Mouse (Mus musculus): Measurements from ENCODE around the gene Grik3.
A peak's percentile ranks its signal among the peaks of the same experiment; 100 is the strongest.

Grik3 gene

DNA sequence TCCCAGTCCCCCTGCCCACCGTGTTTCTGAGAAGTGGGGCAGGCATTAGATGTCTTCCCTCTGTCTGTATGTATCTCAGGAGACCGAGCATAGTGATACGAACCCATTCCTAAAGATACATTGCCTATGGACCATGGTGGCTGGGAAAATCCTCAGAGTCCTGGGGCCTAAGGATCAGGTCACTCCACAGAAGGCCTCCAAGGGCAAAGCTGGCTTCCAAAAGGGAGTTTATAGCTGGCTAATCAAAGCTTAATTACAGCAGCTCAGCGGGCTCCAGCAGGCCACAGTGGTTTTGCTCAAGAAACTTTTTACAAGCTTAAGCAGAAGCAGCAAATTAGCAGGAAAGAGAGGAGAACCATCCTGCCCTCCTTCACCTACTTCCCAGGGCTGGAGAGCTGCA is 237.1 kb downstream of the Grik3 start:
- no peak for DNase-seq (ENCODE audit: low spot score)

DNA sequence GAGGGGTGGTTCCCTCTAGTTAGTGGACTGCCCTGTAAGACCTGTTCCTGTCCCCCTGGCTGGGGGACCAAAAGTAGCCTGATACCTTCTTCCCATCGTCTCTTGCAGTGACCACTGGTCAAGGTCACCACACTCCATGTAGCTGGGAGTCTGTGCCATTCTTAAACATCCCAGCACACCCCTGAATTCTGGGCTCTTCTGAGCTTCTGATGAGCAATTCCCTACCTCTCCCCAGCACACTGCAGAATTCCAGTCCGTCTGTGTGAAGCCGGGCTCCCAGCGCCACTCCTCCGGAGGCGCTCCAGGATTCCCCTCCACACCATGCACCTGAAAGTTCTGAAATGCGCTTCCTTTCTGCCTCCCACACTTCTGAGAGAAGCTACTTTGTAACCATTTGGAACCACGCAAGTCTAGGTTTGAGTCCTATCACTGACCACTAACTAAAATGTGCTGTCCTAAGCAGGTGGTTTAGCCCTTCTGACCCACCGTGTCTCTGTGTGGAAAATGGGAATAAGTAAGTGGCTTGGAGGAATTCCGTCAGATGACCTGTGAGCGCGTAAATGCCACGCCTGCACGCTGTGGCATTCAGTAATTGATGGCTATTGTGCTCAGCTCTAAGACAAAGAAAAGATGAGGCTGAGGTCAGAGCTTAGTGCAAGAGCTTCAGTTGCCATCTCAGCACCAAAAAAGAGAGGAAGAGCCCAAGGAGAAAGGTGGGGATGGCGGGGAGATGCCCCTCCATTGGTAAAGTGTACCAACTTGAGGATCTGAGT is 237.8 kb downstream of the Grik3 start:
- peak; percentile 43 for DNase-seq (ENCODE audit: low spot score)

DNA sequence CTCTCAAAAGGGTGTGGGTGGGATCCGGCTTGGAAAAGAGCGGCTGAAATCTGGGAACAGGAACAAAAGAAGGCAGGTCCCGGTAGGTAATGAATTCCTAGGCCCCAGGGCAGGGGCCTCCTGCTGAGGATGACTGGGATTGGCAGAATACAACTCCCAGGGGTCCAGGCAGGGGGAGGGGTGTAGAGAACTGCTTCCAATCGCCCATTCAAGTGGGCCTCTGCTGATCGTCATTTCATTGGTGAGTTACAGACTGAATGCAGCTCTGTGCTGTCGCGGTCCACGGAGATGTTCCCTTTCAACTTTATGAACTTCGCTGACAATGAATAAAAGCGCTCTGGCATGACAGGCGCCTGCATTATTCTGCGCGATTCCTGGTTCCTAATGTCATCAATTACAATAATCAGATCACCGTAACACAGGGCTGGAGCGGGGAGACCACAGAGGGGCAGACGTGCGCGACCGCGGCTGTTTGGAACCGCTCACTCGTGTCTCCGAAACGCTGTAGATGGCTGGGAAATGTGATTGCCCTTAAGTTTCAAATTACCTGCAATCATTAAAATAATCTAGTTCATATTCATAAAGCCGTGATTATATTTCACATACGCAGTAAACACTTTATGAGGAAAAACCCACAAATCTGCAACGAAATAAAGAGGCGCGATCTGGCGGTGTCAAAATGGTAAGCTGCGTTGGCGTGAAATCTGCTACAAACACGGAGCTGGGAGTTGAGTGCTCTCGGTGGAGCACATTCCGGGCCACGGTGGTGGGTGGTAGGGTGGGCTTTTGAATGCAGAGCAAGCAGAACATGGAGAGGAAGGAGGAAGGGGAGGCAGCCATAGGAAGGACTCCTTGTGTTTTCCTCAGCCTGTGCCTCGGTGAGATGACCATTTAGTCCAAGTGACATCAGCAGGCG is 239.1 kb downstream of the Grik3 start:
- DNase-seq (ENCODE audit: low spot score): no peak

DNA sequence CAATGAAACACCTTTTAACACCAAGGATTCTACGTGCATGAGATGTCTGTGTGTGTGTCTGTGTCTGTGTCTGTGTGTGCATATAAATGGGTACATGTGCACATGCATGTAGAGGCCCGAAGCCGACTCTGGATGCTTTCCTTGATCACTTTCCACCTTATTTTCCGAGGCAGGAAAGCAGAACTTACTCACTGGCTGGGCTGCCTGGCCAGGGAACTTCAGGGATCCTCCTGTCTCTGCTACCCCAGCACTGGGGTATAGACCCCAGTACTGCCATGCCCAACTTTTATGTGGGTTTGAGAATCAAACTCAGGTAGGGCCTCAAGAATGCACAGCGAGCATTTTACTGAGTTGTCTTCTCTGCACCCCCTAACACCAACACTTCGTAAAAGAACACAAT is 240.3 kb downstream of the Grik3 start:
- no peak for DNase-seq (ENCODE audit: low spot score)

DNA sequence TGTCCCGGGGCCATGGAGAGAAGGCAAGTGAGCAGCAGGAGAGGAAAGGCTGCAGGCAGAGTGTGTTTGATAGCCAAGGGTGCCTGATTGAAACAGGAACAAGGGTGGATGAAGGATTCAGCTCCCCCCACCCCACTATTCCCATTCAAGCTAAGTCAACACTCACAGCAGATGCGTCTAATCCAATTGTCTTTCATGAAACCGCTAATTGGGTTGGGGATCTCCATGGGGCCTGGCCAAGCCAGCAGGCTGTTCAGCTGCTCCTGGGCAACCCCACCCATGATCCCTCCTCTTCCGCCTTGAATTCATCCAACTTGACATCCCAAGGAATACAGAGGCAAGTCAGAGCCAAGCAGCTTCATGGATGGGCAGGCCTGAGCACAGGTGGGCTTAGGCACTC is 246.3 kb downstream of the Grik3 start:
- no peak for DNase-seq (ENCODE audit: low spot score)

DNA sequence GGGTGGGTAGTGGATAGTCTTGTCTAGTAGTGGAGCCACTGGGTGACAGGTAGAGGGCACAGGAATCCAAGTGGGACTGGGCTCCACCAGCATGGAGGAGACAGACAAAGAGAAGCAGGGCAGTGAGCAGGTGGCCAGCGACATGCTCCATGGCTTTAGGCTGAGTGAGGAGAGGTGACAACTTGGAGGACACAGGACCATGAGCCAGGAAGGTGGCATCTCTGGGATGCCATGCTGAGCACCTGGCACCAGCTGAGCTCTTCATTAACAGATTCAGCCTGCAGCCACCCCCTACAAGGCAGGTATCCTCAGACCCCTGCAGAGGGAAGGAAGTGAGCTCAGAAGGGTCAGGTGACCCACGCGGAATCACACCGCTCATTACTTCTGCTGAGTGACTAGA is 248.3 kb downstream of the Grik3 start:
- no peak for DNase-seq (ENCODE audit: low spot score)

DNA sequence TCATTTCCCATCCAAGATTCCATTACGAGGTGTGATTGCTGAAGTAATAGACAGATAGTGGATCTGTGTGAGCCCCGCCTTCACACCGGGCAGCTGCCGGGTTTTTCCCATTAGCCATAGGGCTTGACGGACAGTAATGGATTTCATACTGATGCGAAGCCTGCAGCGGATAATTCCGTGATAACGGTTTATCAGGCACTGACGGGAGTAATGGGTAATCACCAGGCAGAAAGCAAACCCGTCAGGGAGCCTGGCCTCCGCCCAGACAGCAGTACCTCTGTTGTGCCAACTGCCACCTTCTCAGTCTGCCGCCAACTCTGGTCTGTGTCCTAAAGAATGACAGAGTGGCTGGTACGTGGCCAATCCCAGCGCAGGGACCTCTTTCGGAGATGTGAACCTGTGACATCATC is 251.7 kb downstream of the Grik3 start:
- DNase-seq (ENCODE audit: low spot score): no peak

DNA sequence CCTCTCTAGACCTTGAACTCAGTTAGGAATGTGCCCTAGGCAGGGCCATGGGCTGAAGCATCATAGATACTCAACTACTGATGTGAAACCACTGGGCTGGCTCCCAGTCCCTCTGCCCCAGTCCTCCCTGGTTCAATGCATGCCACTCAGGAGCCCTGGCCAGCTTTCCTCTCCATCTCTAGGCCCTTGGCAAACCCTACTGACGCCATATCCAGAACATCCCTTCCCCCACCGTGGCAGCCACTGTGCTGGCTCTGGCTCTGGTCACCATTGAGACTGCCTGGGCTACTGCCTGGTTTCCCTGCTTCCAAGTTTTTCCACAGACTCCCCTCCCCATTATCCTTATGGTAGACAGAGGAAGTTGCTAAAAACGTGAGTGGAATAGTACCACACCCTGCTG is 255.4 kb downstream of the Grik3 start:
- no peak for DNase-seq (ENCODE audit: low spot score)

DNA sequence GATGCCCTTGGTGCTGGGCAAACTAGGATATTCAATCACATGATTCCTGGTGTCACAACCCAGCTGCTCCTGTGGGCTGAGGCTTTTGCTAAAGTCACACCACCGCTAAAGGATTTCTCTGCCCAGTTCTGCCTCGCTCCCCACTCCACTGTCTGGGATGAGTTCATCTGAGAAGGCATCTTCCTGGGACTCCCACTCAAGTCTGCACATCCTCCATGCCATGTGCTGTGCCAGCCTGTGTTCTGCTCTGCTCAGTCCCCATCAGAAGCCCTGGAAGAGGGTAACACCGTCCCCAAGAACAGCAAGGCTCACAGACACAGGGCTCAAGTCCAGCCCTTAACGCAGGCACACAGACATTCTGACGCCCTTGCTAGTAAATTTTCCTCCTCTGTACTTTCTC is 265.9 kb downstream of the Grik3 start:
- no peak for DNase-seq (ENCODE audit: low spot score)

DNA sequence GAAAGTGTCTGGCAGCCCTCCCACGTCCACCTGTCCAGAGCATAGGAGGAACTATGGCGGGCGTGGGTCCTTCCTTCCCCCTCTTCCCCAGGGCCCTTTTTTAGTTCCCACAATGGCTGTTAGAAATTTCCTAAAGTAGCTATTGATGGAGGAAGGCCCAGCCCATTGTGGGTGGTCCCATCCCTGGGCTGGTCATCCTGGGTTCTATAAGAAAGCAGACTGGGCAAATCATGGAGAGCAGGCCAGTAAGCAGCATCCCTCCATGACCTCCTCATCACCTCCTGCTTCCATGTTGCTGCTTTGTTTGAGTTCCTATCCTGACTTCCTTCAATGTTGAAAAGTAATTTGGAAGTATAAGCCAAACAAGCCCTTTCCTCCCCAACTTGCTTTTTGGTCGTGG is 269.8 kb downstream of the Grik3 start:
- no peak for DNase-seq (ENCODE audit: low spot score)

DNA sequence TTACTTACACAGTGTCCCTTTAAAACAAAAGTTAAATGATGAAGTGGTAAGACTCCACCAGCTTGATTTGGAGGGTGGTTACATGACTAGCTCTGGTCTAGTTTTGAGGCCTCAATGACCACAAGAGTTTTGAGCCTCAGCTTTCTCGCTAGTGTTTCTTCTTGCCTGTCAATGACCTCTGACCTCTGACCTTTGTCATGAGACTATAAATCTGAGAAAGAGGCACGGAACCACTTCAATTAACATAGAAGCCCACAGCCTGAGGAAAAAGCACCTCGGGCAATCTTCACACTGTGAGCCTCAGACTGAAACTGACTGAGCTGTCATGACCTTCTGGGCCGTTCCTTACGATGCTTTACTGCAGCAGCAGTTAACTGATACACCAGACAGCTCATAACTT is 272.6 kb downstream of the Grik3 start:
- DNase-seq (ENCODE audit: low spot score): no peak

Measured in testis, postnatal 14 days (tissue).